Mouse (Mus musculus) kidney, postnatal 0 days (tissue): ENCODE results near the gene Mipep. TPM values are rescaled to one million over a fixed set of nuclear protein-coding genes. Genes with fewer than 3 reads are reported as not detected.

Experiments used
- ATAC-seq: fragments of 200-750 bp; cut with Nextera tagmentation; replicated peaks from 2 replicates; pipeline ENCODE4 v1.8.0; 2017; ENCODE audit warnings: low read depth, moderate number of reproducible peaks, moderate TSS enrichment, moderate library complexity; ENCODE audit not compliant: low FRiP score
- DNase-seq: peaks from one replicate; pipeline ENCODE4 v3.0.0-alpha.2; 2016; ENCODE audit warnings: low spot score
- H3K27ac ChIP-seq: fragments of 300-500 bp; sonication (generic); 2 replicates; pipeline ENCODE4 v1.5.1; 2014; ENCODE audit warnings: mild to moderate bottlenecking
- H3K27me3 ChIP-seq: fragments of 300-500 bp; sonication (generic); 2 replicates; pipeline ENCODE4 v1.6.1; 2014; ENCODE audit warnings: low read length, mixed read lengths; ENCODE audit not compliant: insufficient read depth
- H3K36me3 ChIP-seq: fragments of 300-500 bp; sonication (generic); 2 replicates; pipeline ENCODE4 v1.6.1; 2014; ENCODE audit warnings: low read length, mixed read lengths; ENCODE audit not compliant: insufficient read depth
- H3K4me1 ChIP-seq: fragments of 300-500 bp; sonication (generic); replicated peaks from 2 replicates; pipeline ENCODE4 v1.6.1; 2014; ENCODE audit warnings: antibody characterized with exemption, low read length, mixed read lengths; ENCODE audit not compliant: insufficient read depth
- H3K4me2 ChIP-seq: fragments of 300-500 bp; sonication (generic); 2 replicates; pipeline ENCODE4 v1.6.1; 2014; ENCODE audit warnings: mild to moderate bottlenecking, low read length, moderate library complexity, mixed read lengths
- H3K4me3 ChIP-seq: fragments of 300-500 bp; sonication (generic); replicated peaks from 2 replicates; pipeline ENCODE4 v1.5.1; 2014; ENCODE audit warnings: low read depth, low read length
- H3K9ac ChIP-seq: fragments of 300-500 bp; sonication (generic); 2 replicates; pipeline ENCODE4 v1.6.1; 2014; ENCODE audit warnings: low read depth, low read length
- H3K9me3 ChIP-seq: fragments of 300-500 bp; sonication (generic); replicated peaks from 2 replicates; pipeline ENCODE4 v1.6.1; 2016; ENCODE audit warnings: low read length, inconsistent platforms, mixed read lengths
- CTCF ChIP-seq: IDR thresholded peaks from 2 replicates; pipeline ENCODE4 v1.5.1; 2016; ENCODE audit warnings: antibody characterized with exemption, low read depth, mild to moderate bottlenecking, moderate library complexity
- WGBS: fragments of 180-500 bp; shearing (Covaris S2); extraction: QIAGEN DNeasy Blood & Tissue Kit; methylation state at CpG from one replicate; pipeline ENCODE4 v1.1.7; 2014; 5-methylcytosine and 5-hydroxymethylcytosine counted together
- polyA plus RNA-seq: library from polyadenylated mRNA; unstranded; fragments of >200 nt; fragmentation: Nextera tagmentation; extraction: Ambion mirVana; gene quantifications from 2 replicates; pipeline ENCODE4 v1.2.1, GENCODE M21; 2015

Mipep gene
- polyA plus RNA-seq, 1 experiment from 2014 or later = 18.5 TPM

DNA sequence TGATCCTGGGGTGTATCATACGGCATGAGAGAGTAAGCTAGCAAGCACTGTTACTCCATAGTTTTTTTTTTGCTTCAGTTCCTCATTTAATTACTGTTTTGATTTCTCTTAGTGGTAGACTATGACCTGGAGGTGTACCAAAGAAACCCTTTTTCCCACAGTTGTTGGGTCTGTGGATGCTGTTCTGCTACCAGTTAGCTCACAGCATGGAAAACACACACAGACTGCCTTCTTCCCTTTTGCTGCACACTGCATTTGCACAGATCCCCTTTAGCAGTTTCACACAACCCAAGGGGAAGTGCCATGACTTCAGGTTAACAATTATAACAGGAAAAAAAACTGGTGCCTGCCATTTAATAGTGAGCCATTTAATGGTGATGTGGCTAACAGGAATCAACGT is 45.7 kb downstream of the Mipep start:
- TF ChIP-seq CTCF = no peak
- Histone ChIP-seq H3K36me3 (peaks cover 15% of the 10 kb centered on the region; the same call in 1 of the 2 replicates), H3K9me3 (no peaks in the 10 kb centered on the region; the same call in 1 of the 2 replicates), H3K4me3 (no peak overlapping the region), H3K27me3 (no peaks in the 10 kb centered on the region), H3K4me1 (no peaks in the 10 kb centered on the region), H3K4me2 (no peak overlapping the region), H3K9ac (no peak overlapping the region), H3K27ac (no peak overlapping the region)
- WGBS = 93% methylated on average over 2 of the region's 2 CpGs
- ATAC-seq (no peak), DNase-seq (no peak)

DNA sequence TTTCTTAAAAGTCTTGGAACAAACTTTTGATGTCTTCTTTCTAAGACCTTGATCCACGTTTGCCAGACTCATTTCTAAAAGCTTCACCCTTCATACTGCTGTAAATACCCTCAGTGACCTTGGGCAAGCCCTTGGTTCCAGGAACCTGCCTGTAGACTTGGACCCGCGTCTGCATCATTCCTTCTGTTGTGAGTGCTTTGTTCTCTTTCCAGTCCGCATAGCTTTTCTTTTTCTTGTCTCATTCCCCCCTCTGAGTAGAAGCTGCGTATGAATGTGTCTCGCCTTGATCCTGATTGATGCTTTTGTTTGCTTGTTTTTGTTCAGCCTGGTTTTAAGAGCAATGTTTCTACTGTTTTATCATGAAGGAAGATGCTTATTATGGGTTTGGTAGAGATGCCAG is 52.3 kb downstream of the Mipep start:
- TF ChIP-seq CTCF = no peak

DNA sequence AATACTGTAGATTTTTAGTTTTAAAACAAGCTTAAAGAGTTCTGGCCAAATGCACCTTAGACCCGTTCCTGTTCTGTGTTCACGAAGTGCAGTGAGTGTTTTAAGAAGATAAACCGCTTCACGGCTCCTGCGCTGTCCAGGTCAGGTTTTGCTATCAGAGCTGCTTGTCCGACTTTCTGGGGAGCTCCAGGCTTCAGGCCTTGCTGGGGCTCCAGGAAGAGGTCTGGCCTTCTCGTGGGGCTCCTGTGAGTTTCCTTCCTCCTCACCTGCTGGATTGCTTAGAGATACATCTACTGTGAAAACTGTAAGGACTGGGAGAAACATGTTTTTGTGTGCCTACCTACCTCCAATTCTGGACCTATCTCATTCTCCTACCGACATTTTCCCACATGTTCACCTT is 55.3 kb downstream of the Mipep start:
- no peaks in the 10 kb centered on the region for H3K4me1 ChIP-seq
- no peak for TF ChIP-seq CTCF
- no peak overlapping the region for H3K4me2 ChIP-seq
- DNase-seq (no peak), ATAC-seq (no peak)
- H3K27ac ChIP-seq = no peak overlapping the region
- H3K9me3 ChIP-seq = no peaks in the 10 kb centered on the region
- no peak overlapping the region for H3K9ac ChIP-seq
- no peaks in the 10 kb centered on the region for H3K36me3 ChIP-seq
- no peak overlapping the region for H3K4me3 ChIP-seq
- H3K27me3 ChIP-seq = no peaks in the 10 kb centered on the region
- WGBS = 76% methylated on average over 8 of the region's 8 CpGs

More for the DNA sequence above, 52.3 kb downstream of the Mipep start:
- no peak overlapping the region for H3K27ac ChIP-seq
- H3K4me1 ChIP-seq = no peaks in the 10 kb centered on the region
- peaks cover 6% of the 10 kb centered on the region; the same call in 1 of the 2 replicates for H3K36me3 ChIP-seq
- DNase-seq (no peak), ATAC-seq (no peak)
- H3K9ac ChIP-seq = no peak overlapping the region
- WGBS = 84% methylated on average over 6 of the region's 6 CpGs
- no peaks in the 10 kb centered on the region for H3K27me3 ChIP-seq
- no peak overlapping the region for H3K4me2 ChIP-seq
- no peak overlapping the region for H3K4me3 ChIP-seq
- no peaks in the 10 kb centered on the region; the same call in 1 of the 2 replicates for H3K9me3 ChIP-seq

DNA sequence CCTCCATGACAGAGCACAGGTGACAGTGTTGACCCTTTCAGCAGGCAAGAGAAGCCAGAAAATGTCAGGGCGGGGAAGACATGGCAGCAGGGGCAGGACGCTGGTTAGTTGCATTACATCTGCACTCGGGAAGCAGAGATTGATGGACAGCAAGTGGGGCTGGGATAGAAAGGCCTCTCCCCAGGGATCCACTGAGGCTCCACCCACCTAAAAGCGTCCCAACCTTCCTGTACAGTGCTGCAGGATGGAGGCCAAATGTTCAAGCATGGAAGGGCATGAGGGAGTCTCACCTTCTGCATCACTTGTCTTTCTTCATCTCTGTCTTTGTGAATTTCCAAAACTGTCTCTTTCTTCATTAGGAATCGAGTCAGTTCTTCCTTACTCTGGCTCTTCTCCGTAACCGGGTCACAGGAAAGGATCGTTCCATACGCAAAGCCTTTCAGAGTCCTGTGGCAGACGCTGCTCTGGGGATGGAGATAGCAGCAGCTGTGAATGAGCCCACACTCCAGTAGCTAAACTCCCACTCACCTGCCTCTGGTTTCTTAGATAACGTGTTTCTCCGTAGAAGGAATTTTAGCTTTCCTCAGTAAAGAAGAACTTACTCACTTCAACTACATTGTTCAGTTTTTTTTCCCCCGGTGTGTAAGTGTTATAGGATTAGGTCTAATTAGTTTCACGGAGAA is 57.7 kb downstream of the Mipep start:
- no peaks in the 10 kb centered on the region for H3K27me3 ChIP-seq
- DNase-seq = no peak
- no peaks in the 10 kb centered on the region for H3K4me1 ChIP-seq
- 0 out of 2 replicates have a peak, but pooled peaks cover 3% of the 10 kb centered on the region for H3K36me3 ChIP-seq
- H3K9ac ChIP-seq = no peak overlapping the region
- no peak overlapping the region for H3K27ac ChIP-seq
- H3K4me3 ChIP-seq = no peak overlapping the region
- H3K4me2 ChIP-seq = no peak overlapping the region
- H3K9me3 ChIP-seq = no peaks in the 10 kb centered on the region
- no peak for ATAC-seq
- no peak for TF ChIP-seq CTCF
- 66% methylated on average over 14 of the region's 14 CpGs for WGBS

DNA sequence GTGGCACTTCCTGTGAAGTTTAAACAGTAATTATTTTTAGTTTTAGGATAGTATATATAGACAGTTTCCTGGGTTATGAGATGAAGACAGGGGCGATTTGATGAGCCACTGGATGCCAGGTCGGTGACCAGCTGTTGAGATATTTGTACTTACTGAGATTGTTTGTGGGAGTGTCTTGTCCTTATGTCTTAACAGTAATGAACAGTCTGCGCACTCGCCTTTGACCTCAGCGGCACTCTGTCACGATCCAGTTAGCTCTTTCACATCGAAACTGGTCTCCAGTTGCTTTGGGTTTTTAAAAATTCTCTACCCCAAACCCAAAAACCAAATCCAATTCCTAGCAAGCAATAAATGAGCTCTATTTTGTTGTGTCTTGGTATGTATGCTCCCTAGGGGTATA is 59.2 kb downstream of the Mipep start:
- no peak overlapping the region for H3K27ac ChIP-seq
- H3K9me3 ChIP-seq = no peaks in the 10 kb centered on the region
- H3K4me2 ChIP-seq = no peak overlapping the region
- 0 out of 2 replicates have a peak, but pooled peaks cover 6% of the 10 kb centered on the region for H3K36me3 ChIP-seq
- H3K4me1 ChIP-seq = no peaks in the 10 kb centered on the region
- DNase-seq = no peak
- ATAC-seq = no peak
- H3K9ac ChIP-seq = no peak overlapping the region
- WGBS = 83% methylated on average over 7 of the region's 7 CpGs
- no peaks in the 10 kb centered on the region for H3K27me3 ChIP-seq
- no peak overlapping the region for H3K4me3 ChIP-seq
- TF ChIP-seq CTCF = no peak

DNA sequence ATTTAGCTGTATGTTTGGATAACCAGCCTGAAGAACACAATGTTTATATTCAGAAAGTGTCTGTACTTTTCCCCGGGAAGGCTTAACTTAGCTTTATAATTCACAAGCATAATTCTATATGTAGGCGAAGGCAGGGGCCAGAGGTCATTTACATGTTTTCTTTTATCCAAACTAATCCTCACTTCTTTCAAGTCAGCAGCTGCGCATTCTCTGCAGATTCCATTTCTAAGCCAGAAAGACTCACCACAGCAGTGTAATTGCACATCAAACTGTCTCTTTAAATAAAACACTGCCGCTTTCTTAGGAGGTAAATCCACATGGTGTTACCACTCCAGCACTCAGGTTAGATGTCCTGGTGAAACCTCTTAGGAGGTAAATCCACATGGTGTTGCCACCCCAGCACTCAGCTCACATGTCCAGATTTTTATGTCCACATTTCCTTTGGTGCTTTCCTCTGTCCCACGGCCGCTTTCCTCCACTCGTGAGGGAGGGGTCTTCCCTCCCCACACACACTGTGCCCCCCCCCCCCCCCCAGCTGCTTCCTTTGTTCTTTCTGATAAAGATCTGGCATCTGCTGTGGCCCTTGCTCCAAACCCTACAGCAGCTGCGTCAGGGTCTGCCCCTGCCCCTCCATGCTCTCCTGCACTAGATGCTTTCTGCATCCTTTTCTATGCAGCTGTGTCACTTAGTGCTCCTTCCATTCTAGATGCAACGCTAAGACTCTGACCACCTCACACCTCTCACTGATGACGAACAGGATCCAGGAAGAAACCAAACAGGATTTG is 61.1 kb downstream of the Mipep start:
- H3K4me3 ChIP-seq = no peak overlapping the region
- 0 out of 2 replicates have a peak, but pooled peaks cover 13% of the 10 kb centered on the region for H3K36me3 ChIP-seq
- ATAC-seq (no peak), DNase-seq (peak; percentile 24)
- H3K9me3 ChIP-seq = no peaks in the 10 kb centered on the region
- no peak overlapping the region for H3K4me2 ChIP-seq
- H3K4me1 ChIP-seq = no peaks in the 10 kb centered on the region
- H3K9ac ChIP-seq = no peak overlapping the region
- no peak for TF ChIP-seq CTCF
- WGBS = 50% methylated on average over 10 of the region's 10 CpGs
- H3K27ac ChIP-seq = no peak overlapping the region
- no peaks in the 10 kb centered on the region for H3K27me3 ChIP-seq
